Mouse (Mus musculus) brain, adult 2 months (tissue): ENCODE results near the gene Sim1.

ENCODE experiments used
- DNase-seq: peaks from one replicate; pipeline ENCODE4 v3.0.0; 2011; ENCODE audit warnings: low read depth, low spot score

Gene Sim1

GRCm38 (mm10) chr10:50901601-50902475 lies 7.3 kb downstream of the Sim1 start:
- no peak for DNase-seq

GRCm38 (mm10) chr10:50902741-50903715 lies 8.5 kb downstream of the Sim1 start:
- no peak for DNase-seq

DNA sequence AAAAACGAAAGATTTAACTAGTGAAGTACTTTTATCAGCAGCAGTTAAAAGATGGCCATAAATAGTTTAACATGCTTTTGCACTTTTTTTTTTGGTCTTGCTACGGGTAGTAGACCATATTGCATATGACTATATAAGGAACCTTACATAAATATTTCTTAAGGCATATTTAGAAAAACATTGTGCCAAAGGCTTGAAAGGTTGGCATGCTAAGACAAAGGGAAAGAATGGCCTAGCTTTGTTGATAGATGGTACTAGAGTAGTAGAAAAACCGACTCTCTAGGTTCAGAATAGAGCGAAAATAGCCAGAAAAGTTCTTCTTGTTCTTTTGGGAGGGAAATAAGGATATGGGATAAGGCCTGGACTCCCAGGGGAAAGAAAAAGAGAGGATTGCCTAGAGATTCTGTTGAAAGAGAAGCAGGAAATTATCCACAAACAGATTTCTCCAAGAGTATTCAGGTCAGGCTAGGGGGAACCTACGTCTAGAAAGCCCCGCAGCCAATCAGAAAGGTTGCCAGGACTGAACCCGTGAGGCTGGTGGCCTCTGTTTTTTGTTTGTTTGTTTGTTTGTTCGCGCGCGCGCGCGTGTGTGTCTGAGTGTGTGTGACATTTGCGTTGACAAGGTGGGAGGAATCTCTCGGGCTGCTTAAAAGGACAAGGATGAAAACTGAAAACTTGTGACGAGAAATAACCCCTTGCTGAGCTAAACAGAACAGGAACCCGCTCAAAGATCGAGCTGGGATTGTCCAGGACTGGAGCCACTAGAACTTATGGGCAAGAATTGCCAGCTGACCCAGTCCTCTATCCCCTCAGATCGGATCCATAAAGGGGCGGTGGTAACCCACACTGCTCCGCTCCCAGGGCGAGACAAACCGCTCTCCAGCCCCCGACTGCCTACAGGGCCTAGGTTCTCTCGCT lies 9.6 kb downstream of the Sim1 start:
- DNase-seq: no peak

DNA sequence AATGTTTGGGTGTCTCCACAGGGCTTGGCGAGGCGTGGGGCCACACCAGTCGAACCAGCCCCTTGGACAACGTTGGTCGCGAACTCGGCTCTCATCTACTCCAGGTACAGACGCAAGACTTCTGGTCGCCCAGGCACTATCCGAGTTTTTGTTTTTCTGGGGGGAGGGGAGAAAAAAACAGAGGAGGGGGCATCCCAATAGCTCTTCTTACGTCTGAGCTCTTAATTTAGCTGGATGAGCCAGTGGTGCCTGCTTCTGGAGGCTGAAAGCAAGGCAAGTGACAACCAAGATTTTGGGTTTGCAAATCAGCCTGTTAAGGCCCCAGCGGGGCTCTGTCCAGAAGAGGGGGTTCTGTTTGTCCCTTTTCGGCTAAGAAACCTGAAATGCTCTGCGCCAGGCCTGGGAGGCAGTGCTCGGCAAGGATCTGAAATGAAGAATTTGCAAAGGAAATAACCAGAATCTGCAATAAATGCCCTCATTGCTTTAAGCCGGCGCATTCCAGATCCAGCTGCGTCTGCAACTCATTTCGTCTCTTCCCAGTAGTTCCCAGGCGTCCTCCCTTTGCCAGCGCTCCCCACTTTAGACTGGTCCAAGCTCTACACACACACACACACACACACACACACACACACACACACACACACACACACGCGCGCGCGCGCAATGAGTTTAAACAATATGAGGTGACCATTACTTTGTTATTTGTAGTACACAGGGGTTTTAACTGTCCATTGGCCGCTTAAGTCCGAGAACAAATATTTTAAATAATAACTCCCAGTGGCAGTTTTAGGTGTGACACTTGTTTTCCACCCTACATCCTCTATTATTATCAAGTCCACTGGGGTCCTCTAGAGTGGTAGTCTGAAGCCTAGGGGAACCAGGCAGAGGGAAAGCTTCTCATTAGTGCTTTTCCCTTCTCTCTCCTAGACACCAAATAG lies 10.5 kb downstream of the Sim1 start:
- DNase-seq: no peak

DNA sequence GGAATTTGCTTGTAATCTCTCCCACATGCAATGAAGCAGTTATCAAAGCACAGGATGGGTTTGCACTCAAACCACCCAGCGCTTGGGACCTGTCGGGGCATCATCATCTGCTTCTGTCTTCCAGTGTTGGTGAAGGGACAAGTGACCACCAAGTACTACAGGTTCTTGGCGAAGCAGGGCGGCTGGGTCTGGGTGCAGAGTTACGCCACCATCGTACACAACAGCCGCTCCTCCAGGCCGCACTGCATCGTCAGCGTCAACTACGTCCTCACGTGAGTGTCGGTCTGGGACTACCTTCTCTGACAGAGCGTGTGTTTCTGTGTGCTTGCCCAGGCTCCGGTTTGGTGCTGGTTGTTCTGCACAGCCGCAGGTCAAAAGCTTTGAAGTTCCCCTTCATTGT lies 15.8 kb downstream of the Sim1 start:
- DNase-seq: no peak

DNA sequence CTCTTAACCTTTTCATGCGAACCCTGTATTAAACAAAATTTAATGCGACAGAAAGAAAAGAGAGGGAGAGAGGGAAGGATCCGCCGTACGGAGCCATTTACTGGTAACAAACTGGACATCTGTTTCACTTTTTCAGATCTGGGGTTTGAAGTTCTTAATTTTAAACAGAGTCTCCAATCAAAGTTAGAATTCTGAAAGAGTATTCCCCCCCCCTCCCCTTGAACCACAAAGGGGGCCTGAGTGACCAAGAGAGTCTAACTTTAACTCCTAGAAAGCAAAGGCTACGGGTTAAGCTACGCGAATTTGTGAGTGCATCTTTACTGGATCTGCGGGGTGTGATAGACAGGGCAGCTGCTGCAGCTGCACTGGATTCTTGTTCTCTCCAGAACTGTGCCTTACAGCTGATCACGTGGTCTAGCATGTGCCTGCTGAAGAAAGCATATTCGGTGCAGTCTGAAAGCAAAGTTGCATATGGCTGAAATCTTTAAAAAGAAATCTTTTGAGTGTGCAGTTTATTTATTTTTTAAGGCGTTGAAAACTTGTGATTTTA lies 16.4 kb downstream of the Sim1 start:
- no peak for DNase-seq

GRCm38 (mm10) chr10:50915607-50916006 lies 21.1 kb downstream of the Sim1 start:
- DNase-seq: no peak

DNA sequence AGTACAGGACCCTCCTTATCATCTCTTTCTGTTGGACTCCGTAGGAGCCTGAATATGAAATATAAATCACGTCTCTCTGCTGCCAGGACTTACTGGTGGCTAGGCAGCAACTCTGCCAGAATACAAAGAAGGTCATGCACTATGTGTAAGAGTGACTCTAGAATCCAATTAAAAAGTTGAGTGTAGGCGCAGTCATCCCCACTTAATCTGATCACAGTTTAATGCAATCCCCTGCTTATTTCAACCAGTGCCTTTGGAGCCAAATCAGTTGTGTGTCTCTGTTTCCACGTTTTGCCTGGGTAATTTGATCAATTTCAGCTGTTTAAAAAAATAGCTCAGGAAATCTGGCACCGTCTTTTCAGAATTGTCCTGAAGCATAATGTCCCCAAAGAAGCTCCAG lies 34.7 kb downstream of the Sim1 start:
- DNase-seq: no peak

DNA sequence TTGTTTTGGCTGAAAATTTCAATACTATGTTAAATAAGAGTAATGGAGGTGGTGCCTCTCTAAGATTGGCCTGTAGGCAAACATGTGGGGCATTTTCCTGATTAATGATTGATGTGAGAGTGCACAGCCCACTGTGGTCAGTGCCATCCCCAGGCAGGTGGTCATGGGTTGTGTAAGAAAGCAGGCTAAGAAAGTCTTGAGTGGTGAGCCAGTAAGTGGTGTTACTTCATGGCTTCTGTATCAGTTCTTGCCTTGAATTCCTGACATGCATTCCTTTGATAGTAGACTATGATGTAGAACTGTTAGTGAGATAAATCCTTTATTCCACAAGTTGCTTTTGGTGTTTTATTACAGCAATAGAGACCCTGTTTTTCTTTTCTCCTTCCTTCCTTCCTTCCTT lies 41.1 kb downstream of the Sim1 start:
- no peak for DNase-seq

DNA sequence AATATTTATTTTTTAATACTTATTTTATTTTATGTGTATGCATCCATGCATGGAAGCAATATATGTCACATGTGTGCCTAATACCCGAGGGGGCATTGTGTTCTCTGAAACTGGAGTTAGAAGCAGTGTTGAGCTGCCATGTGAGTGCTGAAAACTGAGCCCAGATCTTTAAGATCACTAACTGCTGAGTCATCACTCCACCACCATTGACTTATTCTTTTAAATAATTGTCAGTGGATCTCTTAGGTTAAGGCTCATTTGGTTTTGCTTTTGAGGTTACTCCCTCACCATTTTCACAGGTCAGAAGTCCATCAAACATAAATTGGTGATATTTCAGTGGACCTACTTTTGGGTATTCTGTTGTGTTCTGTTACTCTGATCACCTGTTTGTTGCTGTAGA lies 79.1 kb downstream of the Sim1 start:
- DNase-seq: no peak

- no peak for DNase-seq
Observed at GRCm38 (mm10) chr10:50981849-50982248, 87.3 kb downstream of the Sim1 start.

- no peak for DNase-seq
Observed at GRCm38 (mm10) chr10:50983620-50984019, 89.1 kb downstream of the Sim1 start.

- no peak for DNase-seq
Observed at GRCm38 (mm10) chr10:51007798-51008197, 113.2 kb downstream of the Sim1 start.

DNA sequence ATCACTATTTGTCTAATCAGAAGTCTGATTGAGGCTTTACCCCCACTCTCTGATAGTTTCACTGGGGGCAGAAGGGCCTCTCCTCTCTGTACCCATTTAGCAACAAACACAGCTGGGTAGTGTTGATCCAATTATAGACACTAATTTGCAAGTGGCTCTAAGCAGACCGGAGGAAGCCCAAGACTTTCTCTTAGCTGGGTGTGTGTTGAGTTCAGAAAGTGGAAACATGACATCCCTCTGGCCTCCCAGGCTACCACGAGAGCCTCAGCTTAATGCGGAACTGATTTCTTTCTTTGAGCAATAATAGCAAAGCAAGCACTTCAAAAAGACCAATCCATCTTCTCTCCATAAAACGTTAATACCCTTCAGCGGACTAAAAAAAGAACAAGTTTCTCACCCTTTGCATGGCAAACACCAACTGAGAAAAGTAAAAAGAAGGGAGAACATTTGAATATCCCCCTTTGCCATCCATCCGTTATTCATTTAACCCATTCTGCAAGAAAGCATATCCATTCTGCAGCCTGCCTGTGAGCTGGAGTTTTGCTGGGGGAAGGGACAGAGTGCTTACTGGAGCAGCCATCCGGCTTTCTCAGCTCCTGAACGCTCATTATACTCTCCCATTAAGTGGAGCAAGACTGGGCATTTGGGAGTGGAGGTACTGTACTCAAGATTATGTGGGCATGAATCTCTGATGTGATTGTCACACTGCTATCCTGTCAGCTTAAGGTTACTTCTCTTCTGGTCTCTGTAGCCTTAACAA lies 117.0 kb downstream of the Sim1 start:
- peak; percentile 3 for DNase-seq

- peak; percentile 1 for DNase-seq
Observed at GRCm38 (mm10) chr10:51014901-51015300, 120.3 kb downstream of the Sim1 start.

DNA sequence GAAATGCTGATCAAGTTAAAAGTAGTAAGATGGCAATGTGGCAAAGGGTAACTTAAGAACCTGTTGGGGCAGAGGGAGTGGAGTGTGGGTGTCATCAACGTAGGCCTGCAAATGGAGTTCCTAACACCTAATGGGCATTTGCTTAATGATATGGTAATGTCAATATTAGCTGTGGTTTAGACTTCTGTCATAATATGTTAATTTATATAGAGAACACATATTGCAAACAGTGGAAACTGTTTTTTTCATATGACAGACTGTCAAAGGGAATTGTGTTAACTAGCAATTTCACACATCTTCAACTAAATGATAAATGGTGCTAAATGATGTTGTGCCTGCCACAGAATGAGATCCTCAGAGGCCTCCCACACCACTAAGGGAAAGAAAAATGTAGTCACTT lies 120.8 kb downstream of the Sim1 start:
- DNase-seq: peak; percentile 0

DNA sequence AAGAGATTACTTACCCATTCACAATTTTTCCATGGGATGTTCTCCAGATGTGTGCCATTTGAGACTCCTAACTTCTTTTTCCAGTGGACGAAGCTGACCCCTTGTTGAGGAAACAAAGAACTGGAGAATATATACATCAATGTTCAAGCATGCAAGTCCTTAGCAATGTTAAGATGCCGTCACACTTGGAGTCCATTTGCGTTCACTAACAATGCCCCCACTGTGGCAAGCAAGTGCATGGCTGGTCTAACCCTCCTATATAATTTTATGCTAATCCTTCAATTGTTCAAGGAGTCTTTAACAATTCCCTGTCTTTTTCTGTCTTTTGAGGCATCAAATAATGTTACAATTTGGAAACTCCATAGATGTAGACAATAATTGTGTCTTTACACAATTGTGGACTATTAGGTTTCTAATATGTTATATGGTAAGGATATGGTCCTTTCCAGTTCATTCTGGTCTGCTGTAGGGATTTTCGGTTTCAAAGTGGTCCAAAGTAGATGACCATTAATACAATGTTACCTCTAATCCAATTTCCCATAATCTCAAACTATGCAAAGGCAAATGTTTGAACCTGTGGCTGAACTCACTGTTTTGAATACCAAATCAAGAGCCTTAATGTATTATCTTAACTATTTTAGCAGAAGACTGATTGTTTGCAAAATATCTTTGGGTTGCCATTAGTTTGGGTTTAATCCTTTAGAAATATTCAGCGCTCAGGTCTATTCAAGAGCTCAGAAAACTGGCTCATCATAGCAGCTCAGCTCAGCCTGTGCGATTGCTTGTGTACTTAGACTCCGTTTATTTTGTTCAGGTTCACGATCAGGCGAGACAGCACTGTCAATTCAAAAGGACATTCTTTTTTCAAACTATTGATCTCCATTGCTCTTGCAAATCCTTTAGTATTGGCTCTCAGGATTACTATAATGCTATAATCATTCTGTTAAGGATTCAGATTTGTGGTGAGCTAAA lies 129.0 kb downstream of the Sim1 start:
- DNase-seq: no peak
